Mouse (Mus musculus): ENCODE measurements at regions not wholly inside any gene's neighbourhood (a gene's known extent, or its start where the extent isn't known, plus 50 kb on each side); places are given as distances from the start of the nearest gene placed in this dataset.

GRCm38 (mm10) chr15:40356096-40356495 lies 221.9 kb downstream of the 9330182O14Rik start:
- Histone ChIP-seq H3K9me3 (replicated peaks) (no peaks in the 10 kb centered on the region), H3K4me1 (peaks cover 6% of the 10 kb centered on the region; the same call in 1 of the 2 replicates), H3K27ac (no peak overlapping the region), H3K36me3 (no peaks in the 10 kb centered on the region), H3K27me3 (ENCODE audit: low read depth, poor library complexity, severe bottlenecking) (no peaks in the 10 kb centered on the region), H3K4me3 (no peak overlapping the region)
- WGBS = 90% methylated on average over 3 of the region's 3 CpGs
- no peak for DNase-seq (ENCODE audit: low spot score)

- Histone ChIP-seq H3K9me3 (replicated peaks) (no peaks in the 10 kb centered on the region), H3K4me3 (no peak overlapping the region), H3K27me3 (ENCODE audit: low read depth, poor library complexity, severe bottlenecking) (no peaks in the 10 kb centered on the region), H3K36me3 (no peaks in the 10 kb centered on the region), H3K27ac (no peak overlapping the region), H3K4me1 (no peaks in the 10 kb centered on the region)
- no peak for DNase-seq (ENCODE audit: low spot score)
- WGBS = 78% methylated on average over 2 of the region's 2 CpGs
These were observed 224.2 kb downstream of the 9330182O14Rik start for GRCm38 (mm10) chr15:40358341-40358740.

- H3K4me1 ChIP-seq = no peaks in the 10 kb centered on the region
- H3K27ac ChIP-seq = no peak overlapping the region
- no peaks in the 10 kb centered on the region for H3K36me3 ChIP-seq
- no peaks in the 10 kb centered on the region for H3K27me3 ChIP-seq (ENCODE audit: low read depth, poor library complexity, severe bottlenecking)
- WGBS = 84% methylated on average over 11 of the region's 11 CpGs
- DNase-seq (ENCODE audit: low spot score) = no peak
- H3K4me3 ChIP-seq = no peak overlapping the region
- H3K9me3 ChIP-seq (replicated peaks) = no peaks in the 10 kb centered on the region
These were observed 227.8 kb downstream of the 9330182O14Rik start for GRCm38 (mm10) chr15:40361849-40362533.

GRCm38 (mm10) chr15:40364221-40364621 lies 230.1 kb downstream of the 9330182O14Rik start:
- Histone ChIP-seq H3K36me3 (no peaks in the 10 kb centered on the region), H3K4me1 (no peaks in the 10 kb centered on the region), H3K4me3 (no peak overlapping the region), H3K27me3 (ENCODE audit: low read depth, poor library complexity, severe bottlenecking) (no peaks in the 10 kb centered on the region), H3K27ac (no peak overlapping the region), H3K9me3 (replicated peaks) (no peaks in the 10 kb centered on the region)
- DNase-seq (ENCODE audit: low spot score) = no peak
- WGBS = 75% methylated on average over 1 of the region's 1 CpGs

- DNase-seq (ENCODE audit: low spot score) = no peak
- no peak overlapping the region for H3K27ac ChIP-seq
- no peaks in the 10 kb centered on the region for H3K9me3 ChIP-seq (replicated peaks)
- no peaks in the 10 kb centered on the region for H3K4me1 ChIP-seq
- no peaks in the 10 kb centered on the region for H3K27me3 ChIP-seq (ENCODE audit: low read depth, poor library complexity, severe bottlenecking)
- no peak overlapping the region for H3K4me3 ChIP-seq
- H3K36me3 ChIP-seq = no peaks in the 10 kb centered on the region
These were observed 231.4 kb downstream of the 9330182O14Rik start for GRCm38 (mm10) chr15:40365613-40366012.

GRCm38 (mm10) chr15:40367026-40367425 lies 232.9 kb downstream of the 9330182O14Rik start:
- Histone ChIP-seq H3K36me3 (no peaks in the 10 kb centered on the region), H3K4me3 (no peak overlapping the region), H3K27me3 (ENCODE audit: low read depth, poor library complexity, severe bottlenecking) (no peaks in the 10 kb centered on the region), H3K4me1 (no peaks in the 10 kb centered on the region), H3K9me3 (replicated peaks) (no peaks in the 10 kb centered on the region), H3K27ac (no peak overlapping the region)
- WGBS = 48% methylated on average over 1 of the region's 1 CpGs
- DNase-seq (ENCODE audit: low spot score) = no peak

- no peak overlapping the region for H3K4me3 ChIP-seq
- DNase-seq (ENCODE audit: low spot score) = no peak
- no peaks in the 10 kb centered on the region for H3K36me3 ChIP-seq
- H3K27ac ChIP-seq = no peak overlapping the region
- H3K4me1 ChIP-seq = no peaks in the 10 kb centered on the region
- no peaks in the 10 kb centered on the region for H3K9me3 ChIP-seq (replicated peaks)
- 89% methylated on average over 3 of the region's 3 CpGs for WGBS
- H3K27me3 ChIP-seq (ENCODE audit: low read depth, poor library complexity, severe bottlenecking) = no peaks in the 10 kb centered on the region
These were observed 234.6 kb downstream of the 9330182O14Rik start for GRCm38 (mm10) chr15:40368746-40369145.

GRCm38 (mm10) chr15:40371486-40371885 lies 237.3 kb downstream of the 9330182O14Rik start:
- H3K27ac ChIP-seq = no peak overlapping the region
- H3K36me3 ChIP-seq = no peaks in the 10 kb centered on the region
- no peak overlapping the region for H3K4me3 ChIP-seq
- H3K4me1 ChIP-seq = no peaks in the 10 kb centered on the region
- no peaks in the 10 kb centered on the region for H3K27me3 ChIP-seq (ENCODE audit: low read depth, poor library complexity, severe bottlenecking)
- WGBS = 91% methylated on average over 4 of the region's 4 CpGs
- no peak for DNase-seq (ENCODE audit: low spot score)
- H3K9me3 ChIP-seq (replicated peaks) = no peaks in the 10 kb centered on the region

GRCm38 (mm10) chr15:40386526-40386925 lies 252.4 kb downstream of the 9330182O14Rik start:
- Histone ChIP-seq H3K4me3 (no peak overlapping the region), H3K27me3 (ENCODE audit: low read depth, poor library complexity, severe bottlenecking) (no peaks in the 10 kb centered on the region), H3K4me1 (no peaks in the 10 kb centered on the region), H3K9me3 (replicated peaks) (no peaks in the 10 kb centered on the region), H3K27ac (no peak overlapping the region), H3K36me3 (no peaks in the 10 kb centered on the region)
- 86% methylated on average over 2 of the region's 2 CpGs for WGBS
- no peak for DNase-seq (ENCODE audit: low spot score)

- H3K27ac ChIP-seq = no peak overlapping the region
- no peak overlapping the region for H3K4me3 ChIP-seq
- 84% methylated on average over 2 of the region's 2 CpGs for WGBS
- H3K9me3 ChIP-seq (replicated peaks) = no peaks in the 10 kb centered on the region
- H3K4me1 ChIP-seq = no peaks in the 10 kb centered on the region
- no peaks in the 10 kb centered on the region for H3K27me3 ChIP-seq (ENCODE audit: low read depth, poor library complexity, severe bottlenecking)
- no peak for DNase-seq (ENCODE audit: low spot score)
- H3K36me3 ChIP-seq = no peaks in the 10 kb centered on the region
These were observed 253.6 kb downstream of the 9330182O14Rik start for GRCm38 (mm10) chr15:40387746-40388145.

GRCm38 (mm10) chr15:40388806-40389205 lies 254.6 kb downstream of the 9330182O14Rik start:
- Histone ChIP-seq H3K27ac (no peak overlapping the region), H3K36me3 (no peaks in the 10 kb centered on the region), H3K9me3 (replicated peaks) (no peaks in the 10 kb centered on the region), H3K4me3 (no peak overlapping the region), H3K27me3 (ENCODE audit: low read depth, poor library complexity, severe bottlenecking) (no peaks in the 10 kb centered on the region), H3K4me1 (no peaks in the 10 kb centered on the region)
- WGBS = 76% methylated on average over 2 of the region's 2 CpGs
- DNase-seq (ENCODE audit: low spot score) = no peak

GRCm38 (mm10) chr15:40435156-40435555 lies 301.0 kb downstream of the 9330182O14Rik start:
- Histone ChIP-seq H3K27me3 (ENCODE audit: low read depth, poor library complexity, severe bottlenecking) (no peaks in the 10 kb centered on the region), H3K9me3 (replicated peaks) (no peaks in the 10 kb centered on the region), H3K4me3 (no peak overlapping the region), H3K27ac (no peak overlapping the region), H3K36me3 (no peaks in the 10 kb centered on the region), H3K4me1 (no peaks in the 10 kb centered on the region)
- 88% methylated on average over 4 of the region's 4 CpGs for WGBS
- DNase-seq (ENCODE audit: low spot score) = no peak

- no peaks in the 10 kb centered on the region for H3K36me3 ChIP-seq
- H3K27me3 ChIP-seq (ENCODE audit: low read depth, poor library complexity, severe bottlenecking) = no peaks in the 10 kb centered on the region
- no peak overlapping the region for H3K27ac ChIP-seq
- no peak overlapping the region for H3K4me3 ChIP-seq
- no peaks in the 10 kb centered on the region for H3K9me3 ChIP-seq (replicated peaks)
- WGBS = 85% methylated on average over 3 of the region's 3 CpGs
- no peak for DNase-seq (ENCODE audit: low spot score)
- no peaks in the 10 kb centered on the region for H3K4me1 ChIP-seq
These were observed 302.5 kb downstream of the 9330182O14Rik start for GRCm38 (mm10) chr15:40436688-40437087.

GRCm38 (mm10) chr15:40439827-40440226 lies 305.7 kb downstream of the 9330182O14Rik start:
- 94% methylated on average over 1 of the region's 1 CpGs for WGBS

More at GRCm38 (mm10) chr15:40439827-40440226, 305.7 kb downstream of the 9330182O14Rik start:
- Histone ChIP-seq H3K9me3 (replicated peaks) (no peaks in the 10 kb centered on the region), H3K27ac (no peak overlapping the region), H3K4me3 (no peak overlapping the region), H3K4me1 (no peaks in the 10 kb centered on the region), H3K27me3 (ENCODE audit: low read depth, poor library complexity, severe bottlenecking) (no peaks in the 10 kb centered on the region), H3K36me3 (no peaks in the 10 kb centered on the region)
- DNase-seq (ENCODE audit: low spot score) = no peak

Measured in limb, embryonic 10.5 days (tissue).